Comparison of ENCODE assay signal across 7 mouse cellular contexts in genomic region chr14:116924876-116925601, GRCm38 (mm10). TPM values are rescaled to one million over a fixed set of nuclear protein-coding genes. Genes with fewer than 3 reads are reported as not detected.
DNase-seq lines count a peak whose midpoint lies in the region; ATAC-seq and TF ChIP-seq lines count a peak whose summit lies in the region.

Gene Gpc6, plus strand, starts transcription at chr14:116925315.

- H3K4me2 ChIP-seq in midbrain, embryonic 13.5 days (replicated peaks), result peak within 1 kb of the TSS; percentile 92
- H3K4me2 ChIP-seq in stomach, postnatal 0 days (replicated peaks; ENCODE audit: low read depth), result peak within 1 kb of the TSS; percentile 97

- H3K9ac ChIP-seq in midbrain, embryonic 13.5 days (replicated peaks), result peak within 1 kb of the TSS; percentile 88
- H3K9ac ChIP-seq in stomach, postnatal 0 days (ENCODE audit: low read length), result peak within 1 kb of the TSS; percentile 66

- peak; percentile 86 to 88 for DNase-seq in adrenal gland, postnatal 36 days
- DNase-seq in embryo, embryonic 9.5 days (ENCODE audit: extremely low spot score), result peak; percentile 90
- DNase-seq in heart, adult 11 months, result peak; percentile 97
- DNase-seq in kidney, adult 11 months, result peak; percentile 35
- DNase-seq in limb, embryonic 10.5 days (ENCODE audit: low spot score), result peak; percentile 92
- peak; percentile 82 for DNase-seq in stomach, postnatal 0 days (ENCODE audit: low spot score)

- ATAC-seq in midbrain, embryonic 13.5 days, result peak; percentile 77
- peak; percentile 75 for ATAC-seq in stomach, postnatal 0 days (ENCODE audit: low FRiP score, low TSS enrichment)

- H3K27me3 ChIP-seq in limb, embryonic 10.5 days (ENCODE audit: low read depth, poor library complexity, severe bottlenecking), result no peaks in the 10 kb centered on the region
- no peaks in the 10 kb centered on the region for H3K27me3 ChIP-seq in midbrain, embryonic 13.5 days
- H3K27me3 ChIP-seq in stomach, postnatal 0 days (ENCODE audit: control insufficient read depth, insufficient read depth, low read length), result no peaks in the 10 kb centered on the region

- H3K9me3 ChIP-seq in limb, embryonic 10.5 days (replicated peaks), result no peaks in the 10 kb centered on the region
- no peaks in the 10 kb centered on the region for H3K9me3 ChIP-seq in midbrain, embryonic 13.5 days
- no peaks in the 10 kb centered on the region for H3K9me3 ChIP-seq in stomach, postnatal 0 days (ENCODE audit: control insufficient read depth, low read length)

- H3K36me3 ChIP-seq in limb, embryonic 10.5 days, result no peaks in the 10 kb centered on the region
- H3K36me3 ChIP-seq in midbrain, embryonic 13.5 days, result no peaks in the 10 kb centered on the region
- H3K36me3 ChIP-seq in stomach, postnatal 0 days (ENCODE audit: control insufficient read depth, insufficient read depth, low read length), result no peaks in the 10 kb centered on the region

- no peak; the same call in 1 of the 2 replicates for TF ChIP-seq CTCF in stomach, postnatal 0 days (IDR thresholded peaks at IDR 0.05; ENCODE audit: low read depth)

- no peak for TF ChIP-seq EP300 in stomach, postnatal 0 days (optimal IDR thresholded peaks at IDR 0.05)

- peaks cover 24% of the 10 kb centered on the region for H3K4me1 ChIP-seq in limb, embryonic 10.5 days
- H3K4me1 ChIP-seq in midbrain, embryonic 13.5 days (replicated peaks), result peaks cover 22% of the 10 kb centered on the region
- no peaks in the 10 kb centered on the region; the same call in 1 of the 2 replicates for H3K4me1 ChIP-seq in stomach, postnatal 0 days (replicated peaks; ENCODE audit: control insufficient read depth, insufficient read depth)

- peak within 1 kb of the TSS; percentile 91 for H3K4me3 ChIP-seq in limb, embryonic 10.5 days
- H3K4me3 ChIP-seq in midbrain, embryonic 13.5 days (replicated peaks), result peak within 1 kb of the TSS; percentile 89
- H3K4me3 ChIP-seq in stomach, postnatal 0 days (ENCODE audit: low read depth, low read length), result peak within 1 kb of the TSS; percentile 73

- H3K27ac ChIP-seq in limb, embryonic 10.5 days, result peak within 1 kb of the TSS; percentile 99
- H3K27ac ChIP-seq in midbrain, embryonic 13.5 days, result peak within 1 kb of the TSS; percentile 92
- H3K27ac ChIP-seq in stomach, postnatal 0 days (replicated peaks), result peak within 1 kb of the TSS; percentile 88

- WGBS in limb, embryonic 10.5 days, result under 1% methylated on average over 38 of the region's 38 CpGs
- WGBS in midbrain, embryonic 13.5 days, result 1% methylated on average over 38 of the region's 38 CpGs
- under 1% methylated on average over 38 of the region's 38 CpGs for WGBS in stomach, postnatal 0 days

RNA-seq across cellular contexts. Expression of gene Gpc6, which starts in this region (rescaled TPM):
- 10 to 100 TPM; 12.4 to 14.7 TPM for total RNA-seq in adrenal gland, postnatal 36 days (2021)
- polyA plus RNA-seq in limb, embryonic 10.5 days (2016; fragmentation: Nextera tagmentation; extraction: Ambion mirVana), result 46.2 and 51.9 TPM in 2 replicates
- polyA plus RNA-seq in midbrain, embryonic 13.5 days (2015; fragmentation: Nextera tagmentation; extraction: Ambion mirVana), result 20.3 and 20.8 TPM in 2 replicates
- 11.1 and 11.4 TPM in 2 replicates for polyA plus RNA-seq in stomach, postnatal 0 days (2015; fragmentation: Nextera tagmentation; extraction: Ambion mirVana)

Comparison
In these comparisons a context has a peak if more than half of its experiments do, and no peak if none do; other contexts are left out.
1. Peak in every context shown above with its lines: DNase-seq, ATAC-seq, H3K4me3 ChIP-seq and H3K27ac ChIP-seq.
2. DNase-seq: peak in every context shown above with its lines; median percentile 97 in heart, adult 11 months; 92 in limb, embryonic 10.5 days; 90 in embryo, embryonic 9.5 days; 87 in adrenal gland, postnatal 36 days; 82 in stomach, postnatal 0 days; 35 in kidney, adult 11 months.